Mouse (Mus musculus) layer of hippocampus, adult 9-10 months (tissue): ENCODE measurements around the gene Wdr73.

ENCODE experiments used
- DNase-seq: peaks from one replicate; pipeline ENCODE4 v3.0.0; 2022; ENCODE audit warnings: low spot score

Wdr73 gene

DNA sequence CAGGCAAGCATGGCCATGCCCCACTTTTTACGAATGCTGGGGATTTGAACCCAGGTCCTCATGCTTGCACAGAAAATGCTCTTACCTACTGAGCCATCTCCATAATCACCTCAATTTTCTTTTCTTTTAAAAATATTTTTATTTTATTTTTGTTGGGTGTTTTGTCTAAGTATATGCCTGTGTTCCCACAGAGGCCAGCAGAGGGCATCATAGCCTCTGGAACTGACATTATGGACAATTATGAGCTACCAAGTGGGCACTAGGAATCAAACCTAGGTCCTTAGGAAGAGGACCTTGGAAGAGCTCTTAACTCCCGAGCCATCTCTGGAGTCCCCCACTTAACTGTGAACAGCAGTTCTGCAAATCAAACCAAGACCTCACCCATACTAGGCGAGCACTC is 47.9 kb downstream of the Wdr73 start:
- no peak for DNase-seq

- DNase-seq = no peak
Measured at GRCm38 (mm10) chr7:80850520-80850919, 50.5 kb downstream of the Wdr73 start.

DNA sequence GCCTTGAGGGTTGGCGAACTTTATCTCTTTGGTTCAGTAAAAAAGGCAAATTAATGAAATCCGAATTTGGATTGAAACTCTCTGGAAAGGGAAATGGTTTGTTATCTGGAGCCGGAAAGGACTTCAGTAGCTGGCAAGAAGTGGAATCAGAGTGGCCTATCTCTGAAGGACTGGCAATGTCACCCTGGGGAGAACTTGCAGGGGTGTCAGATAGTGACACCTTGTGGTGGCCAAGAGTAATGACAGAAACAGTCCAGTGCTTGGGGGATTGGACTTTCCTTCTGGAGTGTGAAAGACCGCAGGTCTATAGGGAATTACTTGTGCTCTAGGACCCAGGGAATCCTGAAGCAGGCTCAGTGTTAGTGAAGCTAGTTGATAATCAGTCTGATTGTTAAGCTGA is 51.4 kb downstream of the Wdr73 start:
- DNase-seq = no peak

GRCm38 (mm10) chr7:80849267-80849666 is 51.8 kb downstream of the Wdr73 start:
- no peak for DNase-seq

- DNase-seq = no peak
Measured at GRCm38 (mm10) chr7:80846709-80847108, 54.4 kb downstream of the Wdr73 start.

GRCm38 (mm10) chr7:80846280-80846678 is 54.8 kb downstream of the Wdr73 start:
- DNase-seq = no peak

DNA sequence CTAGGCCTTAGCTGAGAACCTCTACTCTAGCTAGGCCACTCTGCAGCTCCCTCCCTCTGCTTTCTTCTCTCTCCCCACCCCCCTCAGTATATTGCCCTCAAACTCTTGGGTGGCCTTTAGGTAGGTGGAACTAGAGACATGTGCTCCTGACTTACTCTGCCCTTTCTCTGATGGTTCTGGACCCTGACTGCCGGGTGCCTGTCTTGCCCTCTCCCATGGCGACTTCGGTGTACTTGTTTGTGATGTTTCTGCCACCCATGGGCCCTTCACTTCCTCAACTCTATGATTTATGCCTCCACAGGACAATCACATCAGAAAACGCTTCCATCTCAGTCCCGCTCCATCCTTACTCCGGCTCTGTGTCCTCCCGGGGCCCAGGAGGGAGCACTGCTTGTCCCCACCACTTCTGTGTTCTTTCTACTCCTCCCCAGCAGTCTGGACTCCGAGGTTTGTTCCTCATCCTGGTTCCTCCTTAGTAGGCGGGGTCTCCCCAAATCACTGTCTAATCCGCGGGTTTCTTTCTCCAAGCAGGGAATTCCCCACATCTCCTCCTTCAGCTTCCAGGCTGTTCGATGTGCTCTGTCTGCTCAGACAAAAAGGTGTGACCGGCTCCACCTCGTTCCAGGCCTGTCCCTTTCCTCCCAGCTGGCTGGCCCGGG is 55.3 kb downstream of the Wdr73 start:
- DNase-seq = no peak

DNA sequence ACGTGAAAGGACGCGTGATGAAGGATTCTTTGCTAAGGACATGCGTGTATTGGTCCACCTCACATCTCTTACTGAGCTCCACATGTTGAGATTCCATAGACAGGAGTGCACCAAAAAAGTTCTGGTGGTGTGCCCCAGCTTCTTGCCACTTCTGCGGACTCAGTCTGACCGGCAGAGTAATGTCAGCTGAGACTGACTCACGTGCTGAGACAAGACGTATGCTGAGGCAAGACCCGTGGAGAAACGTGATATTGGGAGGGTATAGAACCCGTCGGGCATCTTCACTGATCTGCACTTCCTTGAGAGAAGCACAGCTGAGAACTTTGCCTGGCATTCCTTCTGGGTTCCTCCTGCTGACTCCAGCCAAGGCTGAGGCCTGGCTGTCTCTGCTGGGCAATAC is 56.4 kb downstream of the Wdr73 start:
- no peak for DNase-seq

DNA sequence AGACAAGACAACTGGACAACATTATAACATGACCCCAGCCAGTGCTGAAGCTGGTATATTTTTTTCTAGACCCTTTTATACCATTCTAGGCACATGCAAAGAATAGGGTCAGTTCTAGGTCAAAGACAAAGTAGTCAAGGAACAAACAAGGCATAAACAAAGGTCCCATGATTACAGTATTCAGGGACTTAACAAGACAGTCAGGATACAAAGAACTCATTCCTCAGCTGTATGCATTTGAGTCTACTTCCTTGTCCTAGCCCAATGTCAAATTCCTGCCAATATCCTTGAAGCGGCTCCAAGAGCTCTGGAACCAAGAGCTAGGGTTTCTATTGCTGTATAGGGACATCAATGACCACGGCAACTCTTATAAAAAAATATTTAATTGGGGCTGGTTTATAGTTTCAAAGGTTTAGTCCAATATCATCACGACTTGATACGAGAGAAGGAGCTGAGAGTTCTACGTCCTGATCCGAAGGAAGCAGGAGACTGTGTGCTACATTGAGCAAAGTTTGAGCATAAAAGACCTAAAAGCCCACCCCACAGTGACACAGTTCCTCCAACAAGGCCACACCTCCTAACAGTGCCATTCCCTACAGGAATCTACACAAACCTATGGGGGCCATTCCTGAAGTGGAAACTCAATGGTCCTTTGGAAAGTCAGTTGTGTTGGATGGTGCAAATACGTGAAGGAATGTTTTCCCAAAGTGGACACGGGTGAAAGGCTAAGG is 57.0 kb downstream of the Wdr73 start:
- no peak for DNase-seq

DNA sequence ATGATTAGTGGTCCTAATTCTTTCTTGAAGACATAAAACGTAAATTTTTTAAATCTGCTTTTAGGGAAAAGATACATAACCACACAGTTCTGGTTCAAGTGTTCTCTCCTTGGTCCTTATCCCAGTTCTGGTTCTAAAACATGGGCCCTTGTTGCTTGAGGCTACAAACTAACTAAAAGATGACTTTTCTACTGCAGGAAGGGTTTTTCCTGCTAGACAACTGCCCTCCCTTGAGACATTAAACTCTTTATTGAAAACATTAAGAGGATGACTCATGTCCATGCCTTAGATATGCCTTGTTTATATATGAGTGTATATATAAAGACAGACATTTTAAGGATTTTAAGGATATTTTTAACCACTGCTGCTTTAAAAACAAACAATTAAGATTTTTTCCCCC is 57.9 kb downstream of the Wdr73 start:
- DNase-seq = no peak

DNA sequence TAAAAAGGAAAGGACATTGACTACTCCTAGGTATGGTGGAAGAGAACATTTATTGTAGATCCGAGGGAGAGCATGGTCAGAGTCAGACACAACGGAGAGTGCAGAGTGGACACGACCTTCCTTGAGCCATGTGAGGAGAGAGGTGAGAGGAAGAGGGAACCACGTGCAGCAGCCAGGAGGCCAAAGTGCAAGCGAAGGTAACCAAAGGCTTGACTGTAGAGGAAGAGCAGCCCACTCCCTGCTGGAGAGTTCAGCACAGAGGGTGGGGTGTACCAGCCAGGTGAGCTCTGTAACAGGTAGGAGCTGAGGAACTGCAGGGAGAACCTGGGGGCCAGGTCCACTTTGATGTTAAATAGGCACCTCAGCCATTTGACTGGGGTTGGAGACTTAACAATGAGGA is 58.9 kb downstream of the Wdr73 start:
- DNase-seq = no peak

DNA sequence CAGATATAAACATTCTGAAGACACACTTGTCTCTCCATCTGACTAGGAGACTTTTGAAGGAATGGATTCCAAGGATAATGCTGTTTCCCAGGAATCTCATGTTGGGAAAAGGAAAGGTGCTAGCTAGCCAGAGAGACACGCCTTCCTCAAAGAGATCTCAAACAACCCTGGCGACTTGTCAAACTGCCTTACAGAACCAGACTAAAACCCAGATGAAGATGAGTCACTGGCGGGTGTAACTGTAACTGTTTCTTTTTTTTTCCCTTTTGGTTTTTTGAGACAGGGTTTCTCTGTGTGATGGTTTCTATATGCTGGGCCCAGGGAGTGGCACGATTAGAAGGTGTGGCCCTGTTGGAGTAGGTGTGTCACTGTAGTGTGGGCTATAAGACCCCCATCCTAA is 60.1 kb downstream of the Wdr73 start:
- DNase-seq = no peak
